Comparison of ENCODE assay signal across 12 mouse cellular contexts in genomic region chr2:4232335-4232734, GRCm38 (mm10).
A peak's percentile ranks its signal among the peaks of the same experiment; 100 is the strongest.
DNase-seq lines count a peak whose midpoint lies in the region; ATAC-seq and TF ChIP-seq lines count a peak whose summit lies in the region.
"Had no signal": no experiment of that assay in that cellular context is flagged by ENCODE, and none has a peak within 500 bp of the region (broad histone marks: within the 10 kb centered on the region; RNA-seq: fewer than 3 reads in every experiment).

No protein-coding gene starts in this region.

- no peak for TF ChIP-seq CTCF in heart, adult 2 months (IDR thresholded peaks at IDR 0.05)
- no peak for TF ChIP-seq CTCF in brain, embryonic 14.5 days (IDR thresholded peaks at IDR 0.05; ENCODE audit: borderline replicate concordance, extremely low read depth, insufficient read depth, insufficient read length)
- TF ChIP-seq CTCF in forebrain, postnatal 0 days (IDR thresholded peaks at IDR 0.05; ENCODE audit: low read depth), result no peak

- no peaks in the 10 kb centered on the region for H3K27me3 ChIP-seq in heart, embryonic 15.5 days
- no peaks in the 10 kb centered on the region for H3K27me3 ChIP-seq in heart, adult 2 months (ENCODE audit: control insufficient read depth, insufficient read depth, low read length)
- H3K27me3 ChIP-seq in forebrain, postnatal 0 days (ENCODE audit: insufficient read depth, low read length), result no peaks in the 10 kb centered on the region; the same call in 1 of the 2 replicates
- no peaks in the 10 kb centered on the region for H3K27me3 ChIP-seq in midbrain, embryonic 13.5 days

- peak overlapping the region; percentile 49; the same call in 1 of the 2 replicates for H3K4me2 ChIP-seq in heart, embryonic 15.5 days
- 0 out of 2 replicates have a peak overlapping the region, but pooled peaks have one; percentile 1 for H3K4me2 ChIP-seq in forebrain, postnatal 0 days (ENCODE audit: low read depth)
- peak overlapping the region; percentile 43 for H3K4me2 ChIP-seq in midbrain, embryonic 13.5 days (replicated peaks)

- H3K27ac ChIP-seq in heart, embryonic 15.5 days, result peak overlapping the region; percentile 56; the same call in 1 of the 2 replicates
- H3K27ac ChIP-seq in heart, adult 2 months, result no peak overlapping the region
- H3K27ac ChIP-seq in forebrain, postnatal 0 days (ENCODE audit: low read depth, low read length), result no peak overlapping the region
- H3K27ac ChIP-seq in midbrain, embryonic 13.5 days, result peak overlapping the region; percentile 72
- H3K27ac ChIP-seq: gastrocnemius, adult 2 months had no signal

- H3K36me3 ChIP-seq in heart, embryonic 15.5 days, result no peaks in the 10 kb centered on the region
- H3K36me3 ChIP-seq in heart, adult 2 months (ENCODE audit: control insufficient read depth, insufficient read depth, low read length), result no peaks in the 10 kb centered on the region
- no peaks in the 10 kb centered on the region for H3K36me3 ChIP-seq in forebrain, postnatal 0 days (ENCODE audit: insufficient read depth)
- no peaks in the 10 kb centered on the region for H3K36me3 ChIP-seq in midbrain, embryonic 13.5 days

- no peak for TF ChIP-seq POLR2A in heart, adult 2 months (IDR thresholded peaks at IDR 0.05; ENCODE audit: insufficient read depth, low read depth, low read length)
- no peak for TF ChIP-seq POLR2A in brain, embryonic 14.5 days (IDR thresholded peaks at IDR 0.05; ENCODE audit: borderline replicate concordance, extremely low read depth, insufficient read depth, insufficient read length, poor library complexity, severe bottlenecking)

- H3K4me3 ChIP-seq in heart, embryonic 15.5 days, result no peak overlapping the region
- no peak overlapping the region for H3K4me3 ChIP-seq in heart, adult 2 months
- H3K4me3 ChIP-seq in forebrain, postnatal 0 days (ENCODE audit: low read depth, low read length), result no peak overlapping the region
- no peak overlapping the region for H3K4me3 ChIP-seq in midbrain, embryonic 13.5 days (replicated peaks)
- H3K4me3 ChIP-seq: erythroblast, embryonic 14.5 days; gastrocnemius, adult 2 months had no signal

- no peak for TF ChIP-seq EP300 in heart, adult 2 months (IDR thresholded peaks at IDR 0.05; ENCODE audit: insufficient read depth, low read depth, low read length)

- no peak overlapping the region for H3K9ac ChIP-seq in heart, embryonic 15.5 days
- H3K9ac ChIP-seq in heart, adult 2 months (ENCODE audit: low read depth, low read length), result no peak overlapping the region
- no peak overlapping the region for H3K9ac ChIP-seq in forebrain, postnatal 0 days
- 0 out of 2 replicates have a peak overlapping the region, but pooled peaks have one; percentile 39 for H3K9ac ChIP-seq in midbrain, embryonic 13.5 days (replicated peaks)

- peaks cover 31% of the 10 kb centered on the region for H3K4me1 ChIP-seq in heart, embryonic 15.5 days (replicated peaks)
- peaks cover 8% of the 10 kb centered on the region for H3K4me1 ChIP-seq in heart, adult 2 months (ENCODE audit: control insufficient read depth, insufficient read depth, low read length)
- peaks cover 12% of the 10 kb centered on the region for H3K4me1 ChIP-seq in forebrain, postnatal 0 days (ENCODE audit: insufficient read depth)
- H3K4me1 ChIP-seq in midbrain, embryonic 13.5 days (replicated peaks), result peaks cover 56% of the 10 kb centered on the region

- no peaks in the 10 kb centered on the region for H3K79me2 ChIP-seq in heart, adult 2 months (replicated peaks; ENCODE audit: control insufficient read depth, insufficient read depth, low read length)

- H3K9me3 ChIP-seq in heart, embryonic 15.5 days (replicated peaks), result no peaks in the 10 kb centered on the region
- no peaks in the 10 kb centered on the region for H3K9me3 ChIP-seq in forebrain, postnatal 0 days (ENCODE audit: low read length)
- no peaks in the 10 kb centered on the region for H3K9me3 ChIP-seq in midbrain, embryonic 13.5 days

- WGBS in heart, embryonic 15.5 days, result 50% methylated on average over 3 of the region's 3 CpGs
- WGBS in heart, adult 2 months, result 58% methylated on average over 3 of the region's 3 CpGs
- 8% methylated on average over 3 of the region's 3 CpGs for WGBS in forebrain, postnatal 0 days
- WGBS in midbrain, embryonic 13.5 days, result 26% methylated on average over 3 of the region's 3 CpGs

- DNase-seq in heart, adult 2 months, result no peak
- peak; percentile 32 for DNase-seq in brain, embryonic 14.5 days (ENCODE audit: low read depth)
- DNase-seq in forebrain, postnatal 0 days, result no peak
- DNase-seq in urinary bladder, postnatal 10 days (ENCODE audit: low spot score), result no peak
- DNase-seq in right cerebral cortex, adult 18-20 months, result no peak
- no peak for DNase-seq in ovary, adult 18-20 months (ENCODE audit: low spot score)
- DNase-seq: cerebellum, adult 2 months; gastrocnemius, adult 2 months; lung, adult 2 months had no signal

- ATAC-seq in heart, embryonic 15.5 days (replicated peaks; ENCODE audit: insufficient number of reproducible peaks, insufficient read depth, low FRiP score, low read depth), result no peak
- ATAC-seq in forebrain, postnatal 0 days, result no peak
- peak; percentile 22; the same call in 1 of the 2 replicates for ATAC-seq in midbrain, embryonic 13.5 days

- intact Hi-C loops in heart, adult 2 months (cut with DNase I), result no loop called here

Comparison
In these comparisons a context has a peak if more than half of its experiments do, and no peak if none do; other contexts are left out.
1. H3K27ac ChIP-seq: peak in heart, embryonic 15.5 days (single experiment) and midbrain, embryonic 13.5 days (single experiment); none in heart, adult 2 months (single experiment) and forebrain, postnatal 0 days (single experiment).
2. Peak in every context shown above with its lines, with median percentiles within 50 percentile points of each other: H3K4me2 ChIP-seq.